Mouse (Mus musculus): ENCODE measurements around the gene Rps12-ps3.

The Rps12-ps3 gene

GRCm38 (mm10) chr19:59351151-59351889 is 29.2 kb downstream of the Rps12-ps3 start:
- DNase-seq (ENCODE audit: low spot score): no peak

GRCm38 (mm10) chr19:59352760-59353159 is 30.7 kb downstream of the Rps12-ps3 start:
- DNase-seq (ENCODE audit: low spot score): no peak

GRCm38 (mm10) chr19:59354906-59355305 is 32.8 kb downstream of the Rps12-ps3 start:
- DNase-seq (ENCODE audit: low spot score): no peak

- no peak for DNase-seq (ENCODE audit: low spot score)
These were observed 34.3 kb downstream of the Rps12-ps3 start for GRCm38 (mm10) chr19:59356388-59356787.

GRCm38 (mm10) chr19:59356843-59357595 is 34.9 kb downstream of the Rps12-ps3 start:
- no peak for DNase-seq (ENCODE audit: low spot score)

- no peak for DNase-seq (ENCODE audit: low spot score)
These were observed 35.8 kb downstream of the Rps12-ps3 start for GRCm38 (mm10) chr19:59357878-59358277.

GRCm38 (mm10) chr19:59359202-59359601 is 37.1 kb downstream of the Rps12-ps3 start:
- no peak for DNase-seq (ENCODE audit: low spot score)

- DNase-seq (ENCODE audit: low spot score): no peak
These were observed 38.4 kb downstream of the Rps12-ps3 start for GRCm38 (mm10) chr19:59360486-59360896.

- DNase-seq (ENCODE audit: low spot score): no peak
These were observed 40.6 kb downstream of the Rps12-ps3 start for GRCm38 (mm10) chr19:59362646-59363045.

GRCm38 (mm10) chr19:59363666-59364065 is 41.6 kb downstream of the Rps12-ps3 start:
- no peak for DNase-seq (ENCODE audit: low spot score)

GRCm38 (mm10) chr19:59366724-59367123 is 44.6 kb downstream of the Rps12-ps3 start:
- DNase-seq (ENCODE audit: low spot score): no peak

GRCm38 (mm10) chr19:59367892-59368291 is 45.8 kb downstream of the Rps12-ps3 start:
- DNase-seq (ENCODE audit: low spot score): no peak

GRCm38 (mm10) chr19:59371016-59371415 is 48.9 kb downstream of the Rps12-ps3 start:
- no peak for DNase-seq (ENCODE audit: low spot score)

All from layer of hippocampus, adult 11-12 months (tissue).